Mouse (Mus musculus): ENCODE data around the gene Dnmt3c. TPM values are rescaled to one million over a fixed set of nuclear protein-coding genes. Genes with fewer than 3 reads are reported as not detected.
"Not testable (repeated sequence)": the region's sequence is repeated elsewhere in the genome, so short reads cannot be mapped to it uniquely, and the experiment has no call there.

The Dnmt3c gene
- polyA plus RNA-seq, 1 experiment from 2014 or later: 0.16 TPM

GRCm38 (mm10) chr2:153676944-153677343 is 19.5 kb upstream of the Dnmt3c start:
- no peaks in the 10 kb centered on the region for H3K27me3 ChIP-seq
- no peaks in the 10 kb centered on the region for H3K4me1 ChIP-seq (replicated peaks)
- H3K4me2 ChIP-seq: no peak overlapping the region
- H3K4me3 ChIP-seq: no peak overlapping the region
- no peak overlapping the region for H3K27ac ChIP-seq (replicated peaks)
- WGBS: 96% methylated on average over 6 of the region's 6 CpGs
- H3K9ac ChIP-seq: no peak overlapping the region
- no peak for ATAC-seq (ENCODE audit: low FRiP score, low read depth)
- H3K36me3 ChIP-seq: no peaks in the 10 kb centered on the region
- H3K9me3 ChIP-seq: no peaks in the 10 kb centered on the region

DNA sequence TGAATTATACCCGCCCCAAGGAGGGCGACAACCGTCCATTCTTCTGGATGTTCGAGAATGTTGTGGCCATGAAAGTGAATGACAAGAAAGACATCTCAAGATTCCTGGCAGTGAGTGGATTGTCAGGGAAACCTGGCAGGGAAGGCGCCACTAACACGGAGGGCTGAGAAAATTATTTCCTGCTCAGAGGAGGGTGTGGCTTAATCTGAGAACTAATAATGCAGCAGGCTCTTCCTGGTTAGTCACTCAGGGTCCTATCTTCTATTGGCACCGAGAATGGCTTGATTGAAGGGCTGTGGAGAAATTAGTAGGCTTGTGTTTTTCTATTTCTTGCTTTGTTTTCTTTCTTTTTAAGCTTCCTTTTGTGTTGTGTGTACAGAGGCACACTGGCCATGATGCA is 18.9 kb upstream of the Dnmt3c start:
- no peak overlapping the region for H3K4me3 ChIP-seq
- no peak overlapping the region for H3K27ac ChIP-seq (replicated peaks)
- H3K4me1 ChIP-seq (replicated peaks): no peaks in the 10 kb centered on the region
- H3K36me3 ChIP-seq: no peaks in the 10 kb centered on the region
- H3K9me3 ChIP-seq: no peaks in the 10 kb centered on the region
- H3K27me3 ChIP-seq: no peaks in the 10 kb centered on the region
- WGBS: 85% methylated on average over 7 of the region's 7 CpGs
- H3K4me2 ChIP-seq: no peak overlapping the region
- H3K9ac ChIP-seq: no peak overlapping the region
- ATAC-seq (ENCODE audit: low FRiP score, low read depth): no peak

DNA sequence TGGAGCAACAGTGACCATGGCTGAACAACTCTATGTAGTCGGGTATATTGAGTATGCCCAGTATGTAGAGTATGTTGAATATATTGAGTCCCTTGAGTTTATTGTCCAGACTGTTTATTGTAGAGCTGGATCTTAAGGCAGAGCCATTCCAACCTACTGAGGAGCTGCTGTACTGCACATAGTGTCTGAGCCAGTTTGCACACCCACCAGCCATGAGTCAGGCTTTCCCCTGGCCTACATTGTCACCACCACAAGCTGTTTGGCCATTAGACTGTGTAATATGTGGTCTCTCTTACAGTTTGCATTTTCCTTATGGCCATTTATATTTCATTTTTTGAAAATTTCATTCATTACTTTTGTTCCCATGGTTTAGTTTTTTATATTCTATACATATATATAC is 16.5 kb upstream of the Dnmt3c start:
- 98% methylated on average over 1 of the region's 1 CpGs for WGBS
- no peak for ATAC-seq (ENCODE audit: low FRiP score, low read depth)
- H3K27ac ChIP-seq (replicated peaks): no peak overlapping the region
- no peak overlapping the region for H3K4me2 ChIP-seq
- H3K27me3 ChIP-seq: no peaks in the 10 kb centered on the region
- no peaks in the 10 kb centered on the region for H3K9me3 ChIP-seq
- no peaks in the 10 kb centered on the region for H3K36me3 ChIP-seq
- H3K9ac ChIP-seq: no peak overlapping the region
- H3K4me3 ChIP-seq: no peak overlapping the region
- no peaks in the 10 kb centered on the region for H3K4me1 ChIP-seq (replicated peaks)

DNA sequence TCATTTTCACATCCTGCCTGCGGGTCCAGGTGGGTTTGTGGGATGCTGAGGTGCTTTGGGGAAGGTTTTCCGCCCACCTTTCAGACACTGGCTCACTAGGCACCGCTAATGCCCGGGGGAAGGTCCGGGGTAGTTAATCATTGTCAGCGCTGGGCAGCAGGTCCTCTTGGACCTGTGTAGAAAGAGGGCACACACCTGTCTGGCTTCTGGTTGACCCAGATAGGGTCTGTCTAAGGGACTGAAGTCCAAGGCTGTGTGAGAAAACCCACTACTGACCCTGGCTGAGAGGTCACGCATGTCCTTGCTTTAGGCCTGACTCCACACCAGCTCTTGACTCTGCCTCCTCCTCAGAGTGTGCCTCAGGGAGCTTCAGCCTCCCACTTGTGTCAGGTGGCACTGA is 3.0 kb upstream of the Dnmt3c start:
- not testable (repeated sequence) for H3K4me3 ChIP-seq; H3K4me2 ChIP-seq; H3K9me3 ChIP-seq; H3K27ac ChIP-seq (replicated peaks); H3K9ac ChIP-seq; H3K4me1 ChIP-seq (replicated peaks); H3K36me3 ChIP-seq; H3K27me3 ChIP-seq; ATAC-seq (ENCODE audit: low FRiP score, low read depth)
- WGBS: 87% methylated on average over 6 of the region's 7 CpGs

DNA sequence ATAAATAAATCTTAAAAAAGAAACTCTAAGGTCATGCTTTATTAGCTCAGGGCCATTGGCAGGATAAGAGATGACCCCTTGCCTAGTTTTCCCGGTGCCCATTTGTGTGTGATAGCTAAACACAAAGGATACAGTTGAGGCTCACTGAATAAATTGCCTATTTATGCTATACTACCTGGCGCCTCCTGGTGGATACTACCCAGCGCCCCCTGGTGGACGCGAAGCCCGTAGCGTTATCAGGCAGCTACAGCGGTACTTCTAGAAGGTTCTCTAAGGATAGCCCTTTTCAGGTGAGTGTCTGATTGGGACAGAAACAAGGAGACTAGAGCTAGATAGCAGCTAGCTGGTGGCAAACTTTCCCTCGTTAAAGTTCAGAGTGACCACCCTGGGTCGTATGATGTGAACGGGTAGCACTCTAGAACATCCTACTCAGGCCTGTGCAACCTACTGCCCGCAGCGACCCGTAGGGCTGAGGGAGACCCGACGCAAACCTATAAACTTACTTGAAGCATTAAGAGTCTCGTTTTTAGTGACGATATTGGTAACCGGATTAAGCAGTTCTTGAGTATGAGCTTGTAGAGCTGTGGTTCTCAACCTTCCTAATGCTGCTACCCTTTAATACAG is 1.9 kb upstream of the Dnmt3c start:
- Histone ChIP-seq H3K9ac (no peak overlapping the region), H3K4me3 (no peak overlapping the region), H3K27ac (replicated peaks) (no peak overlapping the region), H3K27me3 (no peaks in the 10 kb centered on the region), H3K4me1 (replicated peaks) (no peaks in the 10 kb centered on the region), H3K9me3 (no peaks in the 10 kb centered on the region), H3K4me2 (no peak overlapping the region), H3K36me3 (no peaks in the 10 kb centered on the region)
- ATAC-seq (ENCODE audit: low FRiP score, low read depth): no peak
- 69% methylated on average over 19 of the region's 19 CpGs for WGBS

GRCm38 (mm10) chr2:153703389-153703788 is 6.9 kb downstream of the Dnmt3c start:
- no peak for ATAC-seq (ENCODE audit: low FRiP score, low read depth)
- no peak overlapping the region for H3K9ac ChIP-seq
- no peaks in the 10 kb centered on the region for H3K36me3 ChIP-seq
- H3K4me3 ChIP-seq: no peak overlapping the region
- no peak overlapping the region for H3K4me2 ChIP-seq
- no peaks in the 10 kb centered on the region for H3K27me3 ChIP-seq
- no peaks in the 10 kb centered on the region for H3K9me3 ChIP-seq
- 39% methylated on average over 6 of the region's 6 CpGs for WGBS
- H3K4me1 ChIP-seq (replicated peaks): no peaks in the 10 kb centered on the region
- no peak overlapping the region for H3K27ac ChIP-seq (replicated peaks)

DNA sequence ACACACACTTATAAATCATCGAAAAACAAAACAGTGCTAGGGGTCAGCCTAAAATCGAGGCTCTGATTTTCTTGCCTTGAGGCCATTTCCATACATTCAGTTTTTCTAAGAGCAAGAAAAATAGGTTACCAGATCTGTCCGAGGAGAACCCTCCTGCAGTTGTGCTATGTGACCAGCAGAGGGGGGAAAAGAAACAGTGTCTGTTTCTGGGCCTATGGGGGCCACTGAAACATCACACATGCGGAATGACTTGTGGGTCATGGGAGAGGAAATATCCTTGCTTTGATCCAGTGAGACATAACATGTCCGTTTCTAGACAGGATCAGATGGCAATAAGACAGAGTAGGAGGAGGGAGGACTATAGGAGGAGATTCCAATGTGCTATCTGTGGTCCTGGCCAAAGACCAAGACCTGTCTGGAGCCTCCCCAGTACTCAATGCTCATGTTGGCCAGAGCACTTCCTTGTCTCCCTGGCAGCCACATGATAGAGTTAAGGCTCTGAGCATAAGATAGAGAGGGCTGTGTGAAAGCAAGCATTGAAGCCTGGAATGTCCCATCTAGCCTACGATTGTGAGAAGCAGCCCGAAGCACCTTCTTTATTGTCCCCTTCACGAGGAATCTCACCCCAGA is 14.4 kb downstream of the Dnmt3c start:
- no peak overlapping the region for H3K4me2 ChIP-seq
- no peaks in the 10 kb centered on the region for H3K36me3 ChIP-seq
- H3K27me3 ChIP-seq: no peaks in the 10 kb centered on the region
- no peak for ATAC-seq (ENCODE audit: low FRiP score, low read depth)
- H3K27ac ChIP-seq (replicated peaks): no peak overlapping the region
- H3K9ac ChIP-seq: no peak overlapping the region
- H3K9me3 ChIP-seq: no peaks in the 10 kb centered on the region
- no peak overlapping the region for H3K4me3 ChIP-seq
- WGBS: 49% methylated on average over 8 of the region's 8 CpGs
- peaks cover 9% of the 10 kb centered on the region; the same call in 1 of the 2 replicates for H3K4me1 ChIP-seq (replicated peaks)

GRCm38 (mm10) chr2:153712646-153713091 is 16.2 kb downstream of the Dnmt3c start:
- WGBS: 14% methylated on average over 3 of the region's 3 CpGs
- Histone ChIP-seq H3K4me3 (no peak overlapping the region), H3K27me3 (no peaks in the 10 kb centered on the region), H3K36me3 (no peaks in the 10 kb centered on the region), H3K4me2 (no peak overlapping the region), H3K4me1 (replicated peaks) (peaks cover 9% of the 10 kb centered on the region; the same call in 1 of the 2 replicates), H3K9me3 (no peaks in the 10 kb centered on the region), H3K27ac (replicated peaks) (peak overlapping the region; percentile 71), H3K9ac (no peak overlapping the region)
- ATAC-seq (ENCODE audit: low FRiP score, low read depth): peak; percentile 70

GRCm38 (mm10) chr2:153713227-153713626 is 16.8 kb downstream of the Dnmt3c start:
- no peak overlapping the region for H3K4me3 ChIP-seq
- H3K27ac ChIP-seq (replicated peaks): peak overlapping the region; percentile 71
- WGBS: 16% methylated on average over 4 of the region's 4 CpGs
- no peak overlapping the region for H3K9ac ChIP-seq
- no peaks in the 10 kb centered on the region for H3K36me3 ChIP-seq
- no peak overlapping the region for H3K4me2 ChIP-seq
- H3K4me1 ChIP-seq (replicated peaks): peaks cover 9% of the 10 kb centered on the region; the same call in 1 of the 2 replicates
- H3K27me3 ChIP-seq: no peaks in the 10 kb centered on the region
- peak; percentile 91 for ATAC-seq (ENCODE audit: low FRiP score, low read depth)
- no peaks in the 10 kb centered on the region for H3K9me3 ChIP-seq

DNA sequence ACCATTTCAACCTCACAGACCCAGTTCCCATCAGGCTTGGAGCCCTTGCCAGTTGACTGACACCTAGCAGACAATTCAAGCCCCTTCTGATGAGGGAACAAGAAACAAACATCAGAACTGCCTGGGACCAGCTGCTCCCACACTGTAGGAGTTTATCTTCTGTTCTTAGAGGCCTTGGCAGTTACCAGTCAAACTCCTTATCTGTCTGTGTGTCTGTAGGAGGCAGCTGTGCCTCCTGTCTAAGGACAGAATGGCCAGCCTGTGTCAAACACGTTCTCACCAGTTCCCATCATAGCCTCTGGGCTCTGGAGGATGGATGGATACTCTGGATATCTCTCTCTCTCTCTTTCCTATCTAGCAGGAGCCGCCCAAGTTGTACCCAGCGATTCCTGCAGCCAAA is 21.4 kb downstream of the Dnmt3c start:
- ATAC-seq (ENCODE audit: low FRiP score, low read depth); H3K27ac ChIP-seq (replicated peaks); H3K4me3 ChIP-seq; H3K9me3 ChIP-seq; H3K27me3 ChIP-seq; H3K4me1 ChIP-seq (replicated peaks); H3K9ac ChIP-seq; H3K4me2 ChIP-seq; H3K36me3 ChIP-seq: not testable (repeated sequence)
- WGBS: 87% methylated on average over 3 of the region's 3 CpGs

DNA sequence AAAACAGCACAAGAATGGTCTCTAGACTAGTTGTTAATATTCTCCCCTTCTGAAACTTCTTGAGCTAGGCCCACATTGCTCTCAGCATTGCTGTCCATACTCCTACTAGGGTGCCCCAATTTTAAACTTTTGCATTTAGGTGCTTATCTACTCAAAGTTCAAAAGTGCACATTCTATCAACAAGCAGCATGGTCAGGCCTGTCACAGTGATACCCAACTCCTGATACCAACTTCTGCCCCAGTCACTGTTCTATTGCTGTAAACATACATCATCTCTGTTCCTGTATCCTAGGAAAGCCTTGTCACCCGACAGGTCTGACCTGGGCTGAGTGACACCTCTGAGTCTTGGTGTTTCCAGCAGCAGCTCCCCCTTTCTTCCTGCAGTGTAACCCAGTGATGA is 26.6 kb downstream of the Dnmt3c start:
- no peaks in the 10 kb centered on the region for H3K9me3 ChIP-seq

GRCm38 (mm10) chr2:153724424-153724823 is 28.0 kb downstream of the Dnmt3c start:
- Histone ChIP-seq H3K36me3 (no peaks in the 10 kb centered on the region), H3K4me2 (no peak overlapping the region), H3K9me3 (no peaks in the 10 kb centered on the region), H3K4me1 (replicated peaks) (no peaks in the 10 kb centered on the region), H3K27ac (replicated peaks) (no peak overlapping the region), H3K9ac (no peak overlapping the region), H3K27me3 (no peaks in the 10 kb centered on the region), H3K4me3 (no peak overlapping the region)
- WGBS: 85% methylated on average over 2 of the region's 2 CpGs
- ATAC-seq (ENCODE audit: low FRiP score, low read depth): no peak

More for the DNA sequence above, 26.6 kb downstream of the Dnmt3c start:
- no peaks in the 10 kb centered on the region for H3K4me1 ChIP-seq (replicated peaks)
- H3K4me2 ChIP-seq: no peak overlapping the region
- H3K27me3 ChIP-seq: no peaks in the 10 kb centered on the region
- ATAC-seq (ENCODE audit: low FRiP score, low read depth): no peak
- H3K27ac ChIP-seq (replicated peaks): no peak overlapping the region
- WGBS: 85% methylated on average over 1 of the region's 1 CpGs
- H3K4me3 ChIP-seq: no peak overlapping the region
- H3K36me3 ChIP-seq: no peaks in the 10 kb centered on the region
- no peak overlapping the region for H3K9ac ChIP-seq

- 68% methylated on average over 2 of the region's 2 CpGs for WGBS
These were observed 28.4 kb downstream of the Dnmt3c start for GRCm38 (mm10) chr2:153724871-153725270.

More at GRCm38 (mm10) chr2:153724871-153725270, 28.4 kb downstream of the Dnmt3c start:
- Histone ChIP-seq H3K27ac (replicated peaks) (no peak overlapping the region), H3K9ac (no peak overlapping the region), H3K9me3 (no peaks in the 10 kb centered on the region), H3K4me2 (no peak overlapping the region), H3K27me3 (no peaks in the 10 kb centered on the region), H3K4me3 (no peak overlapping the region), H3K36me3 (no peaks in the 10 kb centered on the region), H3K4me1 (replicated peaks) (no peaks in the 10 kb centered on the region)
- no peak for ATAC-seq (ENCODE audit: low FRiP score, low read depth)

All from hindbrain, embryonic 15.5 days (tissue).